Mouse (Mus musculus) testis, adult 2 months (tissue): ENCODE data around the gene Nfix. TPM values are rescaled to one million over a fixed set of nuclear protein-coding genes. Genes with fewer than 3 reads are reported as not detected.
A peak's percentile ranks its signal among the peaks of the same experiment; 100 is the strongest.

Experiments
- H3K27ac ChIP-seq: fragments of 200-500 bp; 2 replicates; pipeline ENCODE4 v1.5.1; 2012; ENCODE audit warnings: low read depth, low read length; ENCODE audit not compliant: control insufficient read depth, insufficient read depth
- H3K27me3 ChIP-seq: fragments of 200-500 bp; 2 replicates; pipeline ENCODE4 v1.6.1; 2012; ENCODE audit warnings: mild to moderate bottlenecking, low read length, moderate library complexity; ENCODE audit not compliant: control insufficient read depth, insufficient read depth
- H3K36me3 ChIP-seq: fragments of 200-500 bp; 2 replicates; pipeline ENCODE4 v1.6.1; 2012; ENCODE audit warnings: mild to moderate bottlenecking, low read length; ENCODE audit not compliant: control insufficient read depth, insufficient read depth
- H3K4me1 ChIP-seq: fragments of 200-500 bp; 2 replicates; pipeline ENCODE4 v1.6.1; 2012; ENCODE audit warnings: low read length; ENCODE audit not compliant: control insufficient read depth, insufficient read depth
- H3K4me3 ChIP-seq: fragments of 200-500 bp; 2 replicates; pipeline ENCODE4 v1.5.1; 2012; ENCODE audit warnings: low read depth, mild to moderate bottlenecking, low read length, moderate library complexity, mixed read lengths; ENCODE audit not compliant: control insufficient read depth
- CTCF ChIP-seq: fragments of 200-500 bp; IDR thresholded peaks from 2 replicates; pipeline ENCODE4 v1.5.1; 2012; ENCODE audit warnings: low read depth, mild to moderate bottlenecking, inconsistent platforms, low read length, moderate library complexity; ENCODE audit not compliant: control insufficient read depth, insufficient read depth, insufficient replicate concordance
- POLR2A ChIP-seq: fragments of 200-500 bp; IDR thresholded peaks from 2 replicates; pipeline ENCODE4 v1.6.1; 2012; ENCODE audit warnings: low read depth, mild to moderate bottlenecking, inconsistent platforms, low read length, moderate library complexity; ENCODE audit not compliant: control insufficient read depth
- polyA plus RNA-seq: library from polyadenylated mRNA; depleted of rRNA; stranded (reverse); fragments of >200 nt; gene quantifications from 2 replicates; pipeline ENCODE4 v1.2.3, GENCODE M21; 2012

Gene Nfix
- polyA plus RNA-seq, 1 experiment, result 5.0 TPM

DNA sequence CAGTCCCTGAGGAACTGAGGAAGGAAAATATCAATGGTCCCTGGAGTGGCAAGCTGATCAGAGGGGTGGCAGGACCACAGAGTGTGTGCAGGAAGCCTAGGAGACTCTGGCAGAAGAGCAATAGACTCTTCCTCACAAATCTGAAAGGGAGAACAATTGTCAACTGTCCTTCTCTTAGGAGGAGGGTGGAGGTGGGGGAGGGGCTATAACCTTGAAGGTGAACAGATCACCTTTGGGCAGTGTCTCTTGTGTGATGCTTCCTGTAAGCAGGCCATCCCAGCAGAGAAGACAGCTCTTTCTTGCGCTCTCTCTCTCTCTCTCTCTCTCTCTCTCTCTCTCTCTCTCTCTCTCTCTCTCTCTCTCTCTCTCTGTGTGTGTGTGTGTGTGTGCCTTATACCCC lies 23.6 kb downstream of the Nfix start:
- H3K4me1 ChIP-seq, result peaks cover 24% of the 10 kb centered on the region
- no peaks in the 10 kb centered on the region for H3K27me3 ChIP-seq

GRCm38 (mm10) chr8:84775621-84776113 lies 24.5 kb downstream of the Nfix start:
- peak overlapping the region; percentile 68 for H3K27ac ChIP-seq
- H3K36me3 ChIP-seq, result no peaks in the 10 kb centered on the region
- TF ChIP-seq POLR2A, result no peak
- TF ChIP-seq CTCF, result no peak
- no peaks in the 10 kb centered on the region for H3K27me3 ChIP-seq
- no peak overlapping the region for H3K4me3 ChIP-seq
- peaks cover 24% of the 10 kb centered on the region for H3K4me1 ChIP-seq

More for the DNA sequence above, 23.6 kb downstream of the Nfix start:
- H3K36me3 ChIP-seq, result no peaks in the 10 kb centered on the region
- TF ChIP-seq CTCF, result no peak
- no peak for TF ChIP-seq POLR2A
- no peak overlapping the region for H3K27ac ChIP-seq
- no peak overlapping the region for H3K4me3 ChIP-seq

DNA sequence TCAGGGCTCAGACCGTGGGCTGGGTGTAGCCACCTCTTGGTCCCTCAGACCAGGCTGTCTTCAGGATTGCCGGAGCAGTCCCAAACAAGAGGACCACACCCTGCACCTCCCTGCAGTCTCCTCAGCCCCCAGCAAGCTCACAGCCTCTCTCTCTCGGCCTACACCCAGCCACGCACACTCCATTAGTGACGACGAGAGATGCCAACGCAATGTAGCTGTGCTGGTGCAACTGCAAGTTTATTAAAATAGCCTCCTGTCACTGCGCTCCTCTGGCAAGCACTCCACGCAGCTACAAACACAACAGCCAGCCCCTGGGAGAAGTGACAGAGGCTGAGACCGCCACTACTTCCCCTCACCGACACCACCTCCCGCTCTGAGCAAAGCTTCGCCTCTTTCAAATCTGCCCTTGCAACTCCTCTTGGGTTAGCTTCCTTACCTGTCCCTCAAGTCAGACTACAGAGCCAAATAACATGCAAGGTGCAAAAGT lies 25.0 kb downstream of the Nfix start:
- H3K27me3 ChIP-seq, result no peaks in the 10 kb centered on the region

GRCm38 (mm10) chr8:84774473-84774911 lies 25.7 kb downstream of the Nfix start:
- peak overlapping the region; percentile 55; the same call in 1 of the 2 replicates for H3K27ac ChIP-seq
- peaks cover 23% of the 10 kb centered on the region for H3K4me1 ChIP-seq
- TF ChIP-seq POLR2A (no peak), CTCF (no peak)
- H3K36me3 ChIP-seq, result no peaks in the 10 kb centered on the region
- H3K4me3 ChIP-seq, result no peak overlapping the region
- no peaks in the 10 kb centered on the region for H3K27me3 ChIP-seq

More for the DNA sequence above, 25.0 kb downstream of the Nfix start:
- TF ChIP-seq POLR2A, result no peak
- no peak for TF ChIP-seq CTCF
- Histone ChIP-seq H3K36me3 (no peaks in the 10 kb centered on the region), H3K27ac (peak overlapping the region; percentile 68), H3K4me1 (peaks cover 24% of the 10 kb centered on the region), H3K4me3 (no peak overlapping the region)

DNA sequence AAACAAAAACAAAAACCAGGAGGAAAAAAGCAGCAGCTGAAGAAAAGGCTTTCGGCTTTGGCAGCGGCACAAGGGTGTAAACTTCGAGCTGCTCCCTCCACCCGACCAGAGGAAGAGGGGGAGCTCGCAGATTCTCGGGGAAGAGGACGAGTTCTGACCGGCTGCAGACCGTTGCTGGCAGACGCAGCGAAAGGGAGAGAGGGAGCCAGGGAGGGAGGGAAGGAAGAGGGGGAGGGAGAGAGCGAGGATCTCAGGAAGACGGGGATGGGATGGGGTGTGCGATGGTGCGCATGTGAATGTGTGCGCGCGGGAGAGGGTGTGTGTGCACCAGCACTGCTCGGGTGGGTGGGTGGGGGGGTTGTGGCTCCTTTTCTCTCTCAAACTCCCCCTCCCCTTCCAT lies 26.3 kb downstream of the Nfix start:
- Histone ChIP-seq H3K4me1 (peaks cover 23% of the 10 kb centered on the region), H3K27ac (no peak overlapping the region), H3K36me3 (no peaks in the 10 kb centered on the region), H3K4me3 (peak overlapping the region; percentile 63), H3K27me3 (no peaks in the 10 kb centered on the region)
- TF ChIP-seq POLR2A (no peak), CTCF (no peak)

DNA sequence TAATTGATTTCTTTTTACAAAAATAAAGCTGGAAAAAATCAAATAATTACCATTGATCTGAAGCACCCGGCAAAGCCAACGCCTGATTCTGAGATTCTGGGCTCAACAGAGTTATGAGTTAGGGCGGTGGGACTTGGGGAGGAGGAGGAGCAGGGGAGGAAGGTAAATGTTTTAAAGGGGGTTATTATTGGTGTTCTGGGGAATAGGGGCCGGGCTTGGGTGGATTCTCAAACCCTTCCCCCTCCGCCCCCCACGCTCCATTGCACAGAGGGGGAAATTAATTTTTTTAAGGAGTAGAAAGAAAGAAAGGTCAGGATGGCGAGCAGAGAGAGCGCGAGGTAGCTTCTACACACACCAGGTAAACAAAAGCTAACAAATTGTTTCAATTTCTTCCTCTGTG lies 26.8 kb downstream of the Nfix start:
- peaks cover 23% of the 10 kb centered on the region for H3K4me1 ChIP-seq
- no peak for TF ChIP-seq POLR2A
- TF ChIP-seq CTCF, result no peak
- no peaks in the 10 kb centered on the region for H3K36me3 ChIP-seq

GRCm38 (mm10) chr8:84772628-84773027 lies 27.5 kb downstream of the Nfix start:
- Histone ChIP-seq H3K4me3 (no peak overlapping the region), H3K27ac (no peak overlapping the region), H3K27me3 (no peaks in the 10 kb centered on the region), H3K4me1 (peaks cover 23% of the 10 kb centered on the region), H3K36me3 (no peaks in the 10 kb centered on the region)
- TF ChIP-seq CTCF (no peak), POLR2A (no peak)

More for the DNA sequence above, 26.8 kb downstream of the Nfix start:
- Histone ChIP-seq H3K27me3 (no peaks in the 10 kb centered on the region), H3K27ac (no peak overlapping the region), H3K4me3 (no peak overlapping the region)
